8 mouse cellular contexts compared by ENCODE assay signal in genomic region chr19:8712870-8713305, GRCm38 (mm10). TPM values are rescaled to one million over a fixed set of nuclear protein-coding genes. Genes with fewer than 3 reads are reported as not detected.
A peak's percentile ranks its signal among the peaks of the same experiment; 100 is the strongest.
DNase-seq lines count a peak whose midpoint lies in the region; ATAC-seq lines count a peak whose summit lies in the region.

No protein-coding gene starts in this region.

- H3K36me3 ChIP-seq in embryonic facial prominence, embryonic 14.5 days (ENCODE audit: control insufficient read depth, insufficient read depth, low read length), result peaks cover 44% of the 10 kb centered on the region
- peaks cover 33% of the 10 kb centered on the region for H3K36me3 ChIP-seq in liver, embryonic 11.5 days (ENCODE audit: control insufficient read depth, insufficient read depth, low read length)

- 0% methylated on average over 13 of the region's 13 CpGs for WGBS in embryonic facial prominence, embryonic 14.5 days
- 0% methylated on average over 13 of the region's 13 CpGs for WGBS in liver, embryonic 11.5 days

- DNase-seq in B cell, adult 2 months, result peak; percentile 82 to 85
- DNase-seq in adrenal gland, postnatal 25 days, result peak; percentile 69
- peak; percentile 91 for DNase-seq in embryonic facial prominence, embryonic 14.5 days (ENCODE audit: low spot score)
- DNase-seq in heart, adult 8-10 months (ENCODE audit: low spot score), result peak; percentile 66
- peak; percentile 86 to 87 for DNase-seq in kidney, adult 8-10 months
- peak; percentile 85 for DNase-seq in liver, embryonic 11.5 days (ENCODE audit: low spot score)
- DNase-seq in spleen, postnatal 4 days (ENCODE audit: low spot score in 2 of 2), result peak; percentile 75 to 85

- no peaks in the 10 kb centered on the region for H3K27me3 ChIP-seq in embryonic facial prominence, embryonic 14.5 days (replicated peaks; ENCODE audit: control insufficient read depth, insufficient read depth, low read length)
- H3K27me3 ChIP-seq in liver, embryonic 11.5 days (replicated peaks; ENCODE audit: control insufficient read depth, insufficient read depth, low read length), result no peaks in the 10 kb centered on the region

- H3K9me3 ChIP-seq in embryonic facial prominence, embryonic 14.5 days (ENCODE audit: control insufficient read depth, low read length), result no peaks in the 10 kb centered on the region
- no peaks in the 10 kb centered on the region for H3K9me3 ChIP-seq in liver, embryonic 11.5 days (ENCODE audit: control insufficient read depth, low read length)

- peak overlapping the region; percentile 89 for H3K4me3 ChIP-seq in embryonic facial prominence, embryonic 14.5 days (ENCODE audit: low read depth, low read length)
- H3K4me3 ChIP-seq in liver, embryonic 11.5 days (ENCODE audit: low read depth, low read length), result peak overlapping the region; percentile 87

- peak overlapping the region; percentile 94 for H3K27ac ChIP-seq in embryonic facial prominence, embryonic 14.5 days (replicated peaks; ENCODE audit: low read depth, low read length)
- peak overlapping the region; percentile 90 for H3K27ac ChIP-seq in liver, embryonic 11.5 days (ENCODE audit: low read depth, low read length)

- peak overlapping the region; percentile 93 for H3K9ac ChIP-seq in embryonic facial prominence, embryonic 14.5 days (ENCODE audit: low read depth, low read length)
- peak overlapping the region; percentile 98 for H3K9ac ChIP-seq in liver, embryonic 11.5 days (ENCODE audit: low read depth, low read length)

- peaks cover 19% of the 10 kb centered on the region for H3K4me1 ChIP-seq in embryonic facial prominence, embryonic 14.5 days (ENCODE audit: control insufficient read depth, insufficient read depth, low read length)
- H3K4me1 ChIP-seq in liver, embryonic 11.5 days (replicated peaks; ENCODE audit: control insufficient read depth, insufficient read depth, low read length), result peaks cover 48% of the 10 kb centered on the region

- ATAC-seq in embryonic facial prominence, embryonic 14.5 days (ENCODE audit: low read depth), result peak; percentile 58
- peak; percentile 38 for ATAC-seq in liver, embryonic 11.5 days (replicated peaks; ENCODE audit: low FRiP score)
- ATAC-seq in monocyte, adult 5-6 weeks (replicated peaks; ENCODE audit: insufficient number of reproducible peaks, low FRiP score, low TSS enrichment, poor library complexity, severe bottlenecking), result peak; percentile 54

- peak overlapping the region; percentile 73 for H3K4me2 ChIP-seq in embryonic facial prominence, embryonic 14.5 days (ENCODE audit: low read depth, low read length)
- H3K4me2 ChIP-seq in liver, embryonic 11.5 days, result peak overlapping the region; percentile 82

RNA-seq across cellular contexts. Expression of gene Slc3a2, which starts 10.3 kb away (rescaled TPM):
- 269 and 403 TPM in 2 replicates for total RNA-seq in adrenal gland, postnatal 25 days (2021)
- polyA plus RNA-seq in embryonic facial prominence, embryonic 14.5 days (2014; fragmentation: Nextera tagmentation; extraction: Ambion mirVana), result 100 and 107 TPM in 2 replicates
- total RNA-seq in heart, adult 8-10 months (2022), result 10 to 100 TPM; 39.5 to 43.6 (median 41.9) TPM
- 150 and 159 TPM in 2 replicates for polyA plus RNA-seq in liver, embryonic 11.5 days (2014; fragmentation: Nextera tagmentation; extraction: Ambion mirVana)
- 61.4 to 198 TPM (median 77.3 TPM) in 3 replicates for total RNA-seq in monocyte, adult 5-6 weeks (2017)

RNA-seq across cellular contexts. Expression of gene Wdr74, which starts 22.7 kb away (rescaled TPM):
- total RNA-seq in adrenal gland, postnatal 25 days (2021), result 52.0 and 57.7 TPM in 2 replicates
- polyA plus RNA-seq in embryonic facial prominence, embryonic 14.5 days (2014; fragmentation: Nextera tagmentation; extraction: Ambion mirVana), result 76.6 and 80.1 TPM in 2 replicates
- total RNA-seq in heart, adult 8-10 months (2022), result 10 to 100 TPM; 16.1 to 19.6 (median 17.5) TPM
- 142 and 143 TPM in 2 replicates for polyA plus RNA-seq in liver, embryonic 11.5 days (2014; fragmentation: Nextera tagmentation; extraction: Ambion mirVana)
- 32.5 to 68.4 TPM (median 56.6 TPM) in 3 replicates for total RNA-seq in monocyte, adult 5-6 weeks (2017)

RNA-seq across cellular contexts. Expression of gene 1700092M07Rik, which starts 27.6 kb away (rescaled TPM):
- total RNA-seq in adrenal gland, postnatal 25 days (2021), result 2.6 and 2.8 TPM in 2 replicates
- polyA plus RNA-seq in embryonic facial prominence, embryonic 14.5 days (2014; fragmentation: Nextera tagmentation; extraction: Ambion mirVana), result 0.85 and 1.9 TPM in 2 replicates
- total RNA-seq in heart, adult 8-10 months (2022), result not detected
- 1.7 and 2.0 TPM in 2 replicates for polyA plus RNA-seq in liver, embryonic 11.5 days (2014; fragmentation: Nextera tagmentation; extraction: Ambion mirVana)
- total RNA-seq in monocyte, adult 5-6 weeks (2017), result 1.9 to 2.8 TPM in 2 of 3 replicates, not detected in the other

RNA-seq across cellular contexts. Expression of gene Stx5a, which starts 28.3 kb away (rescaled TPM):
- total RNA-seq in adrenal gland, postnatal 25 days (2021), result 92.3 and 106 TPM in 2 replicates
- polyA plus RNA-seq in embryonic facial prominence, embryonic 14.5 days (2014; fragmentation: Nextera tagmentation; extraction: Ambion mirVana), result 140 and 142 TPM in 2 replicates
- 10 to 100 TPM; 20.9 to 27.3 (median 25.4) TPM for total RNA-seq in heart, adult 8-10 months (2022)
- 69.5 and 73.1 TPM in 2 replicates for polyA plus RNA-seq in liver, embryonic 11.5 days (2014; fragmentation: Nextera tagmentation; extraction: Ambion mirVana)
- total RNA-seq in monocyte, adult 5-6 weeks (2017), result 105 to 173 TPM (median 138 TPM) in 3 replicates

RNA-seq across cellular contexts. Expression of gene Nxf1, which starts 44.0 kb away (rescaled TPM):
- total RNA-seq in adrenal gland, postnatal 25 days (2021), result 128 and 179 TPM in 2 replicates
- 152 and 171 TPM in 2 replicates for polyA plus RNA-seq in embryonic facial prominence, embryonic 14.5 days (2014; fragmentation: Nextera tagmentation; extraction: Ambion mirVana)
- total RNA-seq in heart, adult 8-10 months (2022), result 10 to 100 TPM; 30.3 to 42.0 (median 33.7) TPM
- polyA plus RNA-seq in liver, embryonic 11.5 days (2014; fragmentation: Nextera tagmentation; extraction: Ambion mirVana), result 197 and 198 TPM in 2 replicates
- total RNA-seq in monocyte, adult 5-6 weeks (2017), result 85.6 to 138 TPM (median 127 TPM) in 3 replicates

Comparison
In these comparisons a context has a peak if more than half of its experiments do, and no peak if none do; other contexts are left out.
1. Peak in every context shown above with its lines: DNase-seq, ATAC-seq, H3K4me3 ChIP-seq and H3K27ac ChIP-seq.